Mouse (Mus musculus) heart, adult 9 months (tissue): ENCODE data around the gene Slc16a11.
A peak's percentile ranks its signal among the peaks of the same experiment; 100 is the strongest.

Experiments used
- DNase-seq, 2 experiments: peaks; one replicate each; pipeline ENCODE4 v3.0.0; 2022; ENCODE audit warnings: low spot score in 2 of 2

The Slc16a11 gene

GRCm38 (mm10) chr11:70251853-70252252 lies 39.3 kb downstream of the Slc16a11 start:
- no peak for DNase-seq

GRCm38 (mm10) chr11:70254337-70254736 lies 41.8 kb downstream of the Slc16a11 start:
- DNase-seq = no peak

GRCm38 (mm10) chr11:70254931-70255531 lies 42.5 kb downstream of the Slc16a11 start, which contains the start of gene Alox12:
Alox12 (minus strand) TSS chr11:70255353.
- DNase-seq = peak; percentile 37 to 58

- DNase-seq = no peak
Measured at GRCm38 (mm10) chr11:70259035-70259434, 46.5 kb downstream of the Slc16a11 start.

GRCm38 (mm10) chr11:70265252-70265651 lies 52.7 kb downstream of the Slc16a11 start:
- DNase-seq = no peak

GRCm38 (mm10) chr11:70265819-70266218 lies 53.3 kb downstream of the Slc16a11 start:
- no peak for DNase-seq
